Mouse (Mus musculus) kidney, embryonic 16.5 days (tissue): ENCODE measurements around the gene Tcerg1l. TPM values are rescaled to one million over a fixed set of nuclear protein-coding genes. Genes with fewer than 3 reads are reported as not detected.

Source experiments
- ATAC-seq: fragments of 200-750 bp; cut with Nextera tagmentation; 2 replicates; pipeline ENCODE4 v1.8.0; 2017; ENCODE audit warnings: moderate TSS enrichment; ENCODE audit not compliant: low FRiP score, low TSS enrichment
- H3K27ac ChIP-seq: fragments of 300-500 bp; sonication (generic); 2 replicates; pipeline ENCODE4 v1.5.1; 2014; ENCODE audit warnings: low read length
- H3K27me3 ChIP-seq: fragments of 300-500 bp; sonication (generic); 2 replicates; pipeline ENCODE4 v1.6.1; 2014; ENCODE audit warnings: low read length, control low read depth, mixed read lengths; ENCODE audit not compliant: insufficient read depth
- H3K36me3 ChIP-seq: fragments of 300-500 bp; sonication (generic); 2 replicates; pipeline ENCODE4 v1.6.1; 2014; ENCODE audit warnings: low read length, control low read depth, mixed read lengths; ENCODE audit not compliant: insufficient read depth
- H3K4me1 ChIP-seq: fragments of 300-500 bp; sonication (generic); 2 replicates; pipeline ENCODE4 v1.6.1; 2014; ENCODE audit warnings: low read length, control low read depth, mixed read lengths; ENCODE audit not compliant: insufficient read depth
- H3K4me2 ChIP-seq: fragments of 300-500 bp; sonication (generic); replicated peaks from 2 replicates; pipeline ENCODE4 v1.6.1; 2014; ENCODE audit warnings: low read depth, low read length
- H3K4me3 ChIP-seq: fragments of 300-500 bp; sonication (generic); 2 replicates; pipeline ENCODE4 v1.5.1; 2014; ENCODE audit warnings: mild to moderate bottlenecking, low read length
- H3K9ac ChIP-seq: fragments of 300-500 bp; sonication (generic); replicated peaks from 2 replicates; pipeline ENCODE4 v1.6.1; 2014; ENCODE audit warnings: low read length
- H3K9me3 ChIP-seq: fragments of 300-500 bp; sonication (generic); 2 replicates; pipeline ENCODE4 v1.6.1; 2016; ENCODE audit warnings: low read length, control low read depth
- WGBS: fragments of 180-500 bp; shearing (Covaris S2); extraction: QIAGEN DNeasy Blood & Tissue Kit; methylation state at CpG from one replicate; pipeline ENCODE4 v1.1.7; 2014; 5-methylcytosine and 5-hydroxymethylcytosine counted together
- polyA plus RNA-seq: library from polyadenylated mRNA; unstranded; fragments of >200 nt; fragmentation: Nextera tagmentation; extraction: Ambion mirVana; gene quantifications from 2 replicates; pipeline ENCODE4 v1.2.1, GENCODE M21; 2015

Gene Tcerg1l
- polyA plus RNA-seq, 1 experiment from 2014 or later = 1.8 TPM

GRCm38 (mm10) chr7:138202162-138202832, 195.2 kb downstream of the Tcerg1l start:
- WGBS = 46% methylated on average over 15 of the region's 15 CpGs
- Histone ChIP-seq H3K27me3 (no peaks in the 10 kb centered on the region), H3K27ac (no peak overlapping the region), H3K4me3 (no peak overlapping the region), H3K9ac (no peak overlapping the region), H3K9me3 (no peaks in the 10 kb centered on the region), H3K4me1 (peaks cover 15% of the 10 kb centered on the region; the same call in 1 of the 2 replicates), H3K4me2 (no peak overlapping the region), H3K36me3 (no peaks in the 10 kb centered on the region)
- ATAC-seq = no peak

DNA sequence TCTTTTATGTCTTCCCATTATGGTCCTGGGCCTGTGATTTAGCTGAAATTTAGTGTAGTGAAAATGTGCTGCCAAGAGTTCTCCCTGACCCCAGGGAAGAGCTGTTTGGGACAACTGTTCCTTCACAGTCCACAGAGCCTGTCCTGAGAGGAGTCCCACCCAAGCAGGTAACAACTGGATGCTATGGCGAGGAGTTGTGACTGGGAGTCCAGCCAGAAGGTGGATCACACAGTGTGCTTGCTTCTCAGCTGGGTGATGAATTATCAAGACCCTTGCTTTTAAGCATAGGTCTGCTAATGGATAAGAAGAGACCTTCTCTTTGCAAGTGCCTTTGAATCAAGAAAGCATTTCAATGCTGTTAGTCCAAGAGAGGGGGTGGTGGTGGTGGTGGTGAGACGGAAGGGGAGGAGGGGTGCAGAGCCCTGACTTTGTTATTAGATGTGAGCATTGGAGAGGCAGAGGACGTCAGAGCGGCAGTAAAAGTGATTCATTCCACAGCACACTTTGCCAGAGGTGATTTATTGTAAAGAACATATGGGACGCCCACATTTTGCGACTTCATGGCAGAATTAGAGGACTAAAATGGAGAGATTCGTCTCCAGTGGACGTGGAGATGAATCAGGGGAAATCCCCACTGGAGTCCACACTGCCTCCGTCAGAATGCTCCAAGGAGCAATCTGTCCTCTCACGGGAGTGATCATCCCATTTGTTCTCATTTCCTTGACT, 198.0 kb downstream of the Tcerg1l start:
- H3K4me2 ChIP-seq = peak overlapping the region; percentile 40
- H3K4me1 ChIP-seq = peaks cover 15% of the 10 kb centered on the region; the same call in 1 of the 2 replicates
- H3K36me3 ChIP-seq = no peaks in the 10 kb centered on the region
- H3K9me3 ChIP-seq = no peaks in the 10 kb centered on the region
- H3K27me3 ChIP-seq = no peaks in the 10 kb centered on the region
- no peak overlapping the region for H3K4me3 ChIP-seq
- no peak overlapping the region for H3K9ac ChIP-seq
- H3K27ac ChIP-seq = no peak overlapping the region
- peak; percentile 79 for ATAC-seq
- WGBS = 10% methylated on average over 10 of the region's 10 CpGs

- 69% methylated on average over 2 of the region's 2 CpGs for WGBS
- 0 out of 2 replicates have a peak, but pooled peaks cover 6% of the 10 kb centered on the region for H3K4me1 ChIP-seq
- no peak overlapping the region for H3K4me2 ChIP-seq
- H3K9me3 ChIP-seq = no peaks in the 10 kb centered on the region
- no peak overlapping the region for H3K9ac ChIP-seq
- no peaks in the 10 kb centered on the region for H3K36me3 ChIP-seq
- no peak for ATAC-seq
- no peaks in the 10 kb centered on the region for H3K27me3 ChIP-seq
- no peak overlapping the region for H3K27ac ChIP-seq
- no peak overlapping the region for H3K4me3 ChIP-seq
Measured at GRCm38 (mm10) chr7:138196139-138196538, 201.4 kb downstream of the Tcerg1l start.

DNA sequence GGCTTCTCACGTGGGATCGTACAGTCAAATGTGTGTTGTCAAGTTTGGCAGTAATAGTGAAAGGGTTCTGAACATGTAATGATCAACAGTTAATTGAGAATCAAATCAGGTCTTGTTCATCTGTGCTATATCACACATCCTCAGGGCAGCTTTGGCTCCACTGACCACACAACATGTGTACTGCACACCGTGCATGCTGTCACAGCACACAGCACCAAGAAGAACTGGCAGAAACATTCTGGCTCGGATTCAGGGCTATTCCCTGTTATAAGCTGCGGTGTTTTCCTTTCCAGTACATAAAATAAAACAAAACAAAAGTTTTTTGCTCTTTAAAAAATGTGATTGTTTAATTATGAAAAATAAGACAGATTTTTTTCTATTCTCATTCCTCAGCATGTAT, 213.3 kb downstream of the Tcerg1l start:
- H3K36me3 ChIP-seq = no peaks in the 10 kb centered on the region
- H3K4me2 ChIP-seq = no peak overlapping the region
- no peak overlapping the region for H3K4me3 ChIP-seq
- H3K27ac ChIP-seq = no peak overlapping the region
- no peaks in the 10 kb centered on the region for H3K27me3 ChIP-seq
- no peaks in the 10 kb centered on the region for H3K4me1 ChIP-seq
- ATAC-seq = no peak
- H3K9me3 ChIP-seq = no peaks in the 10 kb centered on the region
- H3K9ac ChIP-seq = no peak overlapping the region
- 85% methylated on average over 5 of the region's 5 CpGs for WGBS

DNA sequence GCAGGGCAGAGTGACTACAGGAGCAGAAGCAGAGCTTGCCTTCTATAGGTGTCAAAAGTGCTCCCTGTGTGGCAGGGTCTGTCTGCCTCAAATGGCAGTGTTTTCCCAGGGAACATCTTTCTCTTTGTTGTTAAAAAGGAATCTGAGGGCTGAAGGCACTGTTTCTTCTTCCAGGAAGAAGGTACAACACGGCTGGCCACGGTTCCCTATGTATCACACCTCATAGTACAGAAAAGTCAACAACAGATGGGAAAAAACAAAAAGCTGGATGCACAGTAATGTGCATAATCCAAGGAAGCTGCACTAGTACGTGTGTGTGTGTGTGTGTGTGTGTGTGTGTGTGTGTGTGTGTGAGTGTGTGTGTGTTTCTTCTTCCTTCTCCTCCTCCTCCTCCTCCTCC, 215.3 kb downstream of the Tcerg1l start:
- H3K27ac ChIP-seq = no peak overlapping the region
- no peak overlapping the region for H3K9ac ChIP-seq
- ATAC-seq = no peak
- no peaks in the 10 kb centered on the region for H3K27me3 ChIP-seq
- H3K4me2 ChIP-seq = no peak overlapping the region
- 55% methylated on average over 3 of the region's 3 CpGs for WGBS
- H3K4me1 ChIP-seq = no peaks in the 10 kb centered on the region
- no peak overlapping the region for H3K4me3 ChIP-seq
- no peaks in the 10 kb centered on the region for H3K9me3 ChIP-seq
- H3K36me3 ChIP-seq = no peaks in the 10 kb centered on the region

- 80% methylated on average over 2 of the region's 2 CpGs for WGBS
- H3K9ac ChIP-seq = no peak overlapping the region
- H3K36me3 ChIP-seq = no peaks in the 10 kb centered on the region
- no peak overlapping the region for H3K27ac ChIP-seq
- H3K9me3 ChIP-seq = no peaks in the 10 kb centered on the region
- no peaks in the 10 kb centered on the region for H3K27me3 ChIP-seq
- ATAC-seq = no peak
- H3K4me1 ChIP-seq = no peaks in the 10 kb centered on the region
- no peak overlapping the region for H3K4me3 ChIP-seq
- H3K4me2 ChIP-seq = no peak overlapping the region
Measured at GRCm38 (mm10) chr7:138178617-138179016, 218.9 kb downstream of the Tcerg1l start.

DNA sequence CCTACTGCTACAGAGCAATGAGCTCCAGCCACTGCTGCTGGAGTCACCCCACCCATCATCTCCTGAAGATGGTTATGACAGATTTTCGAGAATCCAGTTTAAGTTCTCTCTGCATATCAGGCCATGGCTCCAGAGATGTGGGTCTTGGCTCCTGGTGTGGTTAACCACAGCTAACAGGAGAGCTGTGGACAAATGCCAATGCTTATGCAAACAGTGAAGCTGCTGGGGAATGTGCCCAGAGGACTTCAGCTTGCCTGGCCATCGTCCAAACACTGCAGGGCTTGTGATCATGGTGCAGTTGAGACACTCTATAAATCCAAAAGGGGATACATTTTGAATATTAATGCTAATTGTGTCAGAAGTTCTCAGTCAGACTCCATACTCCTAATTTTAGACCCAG, 221.5 kb downstream of the Tcerg1l start:
- no peak for ATAC-seq
- Histone ChIP-seq H3K36me3 (no peaks in the 10 kb centered on the region), H3K27ac (no peak overlapping the region), H3K4me3 (no peak overlapping the region), H3K4me1 (no peaks in the 10 kb centered on the region), H3K4me2 (no peak overlapping the region), H3K27me3 (no peaks in the 10 kb centered on the region), H3K9me3 (no peaks in the 10 kb centered on the region), H3K9ac (no peak overlapping the region)
- WGBS = 73% methylated on average over 2 of the region's 2 CpGs

DNA sequence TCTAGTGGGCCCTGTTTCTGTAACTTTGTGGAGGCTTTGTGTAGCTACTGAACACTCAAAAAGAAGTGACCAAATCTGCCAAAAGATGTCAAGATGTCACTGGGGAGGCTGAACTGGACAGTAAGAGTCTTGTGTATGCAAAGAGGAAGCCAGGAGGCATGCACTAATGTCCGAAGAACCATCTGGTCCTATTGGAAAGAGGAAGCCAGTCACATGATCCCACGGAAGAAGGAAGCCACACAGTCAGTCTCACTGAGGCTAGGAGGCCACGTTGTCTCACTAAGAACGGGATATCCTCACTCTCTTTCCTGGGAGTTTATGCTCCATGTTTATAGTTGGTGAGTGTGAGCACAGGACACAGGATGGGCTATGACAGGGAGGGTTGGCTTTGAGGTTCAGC, 227.1 kb downstream of the Tcerg1l start:
- Histone ChIP-seq H3K4me3 (no peak overlapping the region), H3K4me2 (no peak overlapping the region), H3K27me3 (no peaks in the 10 kb centered on the region), H3K9ac (no peak overlapping the region), H3K27ac (no peak overlapping the region), H3K9me3 (no peaks in the 10 kb centered on the region), H3K36me3 (no peaks in the 10 kb centered on the region), H3K4me1 (no peaks in the 10 kb centered on the region)
- no peak for ATAC-seq
- WGBS = 80% methylated on average over 4 of the region's 4 CpGs
